Mouse (Mus musculus) neural tube, embryonic 11.5 days (tissue): Measurements from ENCODE around the gene Bcl2l14. TPM values are rescaled to one million over a fixed set of nuclear protein-coding genes. Genes with fewer than 3 reads are reported as not detected.

ENCODE experiments used
- ATAC-seq: fragments of 200-750 bp; cut with Nextera tagmentation; 2 replicates; pipeline ENCODE4 v1.8.0; 2017; ENCODE audit warnings: moderate number of reproducible peaks, mild to moderate bottlenecking, moderate TSS enrichment, moderate library complexity; ENCODE audit not compliant: insufficient read depth, low FRiP score, low TSS enrichment
- DNase-seq: peaks from one replicate; pipeline ENCODE4 v3.0.0-alpha.2; 2015; ENCODE audit warnings: low spot score
- H3K27ac ChIP-seq: fragments of 300-500 bp; sonication (generic); 2 replicates; pipeline ENCODE4 v1.5.1; 2014; ENCODE audit warnings: low read depth, mild to moderate bottlenecking, low read length
- H3K27me3 ChIP-seq: fragments of 300-500 bp; sonication (generic); 2 replicates; pipeline ENCODE4 v1.6.1; 2014; ENCODE audit warnings: mild to moderate bottlenecking, low read length, mixed read lengths; ENCODE audit not compliant: control insufficient read depth, insufficient read depth
- H3K36me3 ChIP-seq: fragments of 300-500 bp; sonication (generic); 2 replicates; pipeline ENCODE4 v1.6.1; 2014; ENCODE audit warnings: mild to moderate bottlenecking, low read length, moderate library complexity, mixed read lengths; ENCODE audit not compliant: control insufficient read depth, insufficient read depth
- H3K4me1 ChIP-seq: fragments of 300-500 bp; sonication (generic); 2 replicates; pipeline ENCODE4 v1.6.1; 2014; ENCODE audit warnings: low read length, mixed read lengths; ENCODE audit not compliant: control insufficient read depth, insufficient read depth
- H3K4me2 ChIP-seq: fragments of 300-500 bp; sonication (generic); 2 replicates; pipeline ENCODE4 v1.6.1; 2014; ENCODE audit warnings: low read depth, mild to moderate bottlenecking, moderate library complexity
- H3K4me3 ChIP-seq: fragments of 300-500 bp; sonication (generic); 2 replicates; pipeline ENCODE4 v1.5.1; 2014; ENCODE audit warnings: low read depth, low read length
- H3K9ac ChIP-seq: fragments of 300-500 bp; sonication (generic); 2 replicates; pipeline ENCODE4 v1.6.1; 2014; ENCODE audit warnings: mild to moderate bottlenecking, low read length
- H3K9me3 ChIP-seq: fragments of 300-500 bp; sonication (generic); 2 replicates; pipeline ENCODE4 v1.6.1; 2016; ENCODE audit warnings: low read length; ENCODE audit not compliant: control insufficient read depth
- WGBS: fragments of 180-500 bp; shearing (Covaris S2); extraction: QIAGEN DNeasy Blood & Tissue Kit; methylation state at CpG from one replicate; pipeline ENCODE4 v1.1.7; 2014; 5-methylcytosine and 5-hydroxymethylcytosine counted together
- polyA plus RNA-seq: library from polyadenylated mRNA; unstranded; fragments of >200 nt; fragmentation: Nextera tagmentation; extraction: Ambion mirVana; gene quantifications from 2 replicates; pipeline ENCODE4 v1.2.1, GENCODE M21; 2014

Bcl2l14 gene
- polyA plus RNA-seq, 1 experiment from 2014 or later: not detected

- H3K36me3 ChIP-seq: no peaks in the 10 kb centered on the region
- ATAC-seq: no peak; the same call in 1 of the 2 replicates
- H3K27ac ChIP-seq: no peak overlapping the region
- no peak overlapping the region for H3K4me2 ChIP-seq
- no peaks in the 10 kb centered on the region for H3K9me3 ChIP-seq
- H3K4me3 ChIP-seq: no peak overlapping the region
- H3K27me3 ChIP-seq: no peaks in the 10 kb centered on the region
- no peak overlapping the region for H3K9ac ChIP-seq
- DNase-seq: peak; percentile 82
- no peaks in the 10 kb centered on the region for H3K4me1 ChIP-seq
- WGBS: 21% methylated on average over 11 of the region's 11 CpGs
Measured at GRCm38 (mm10) chr6:134389248-134389891, 6.7 kb upstream of the Bcl2l14 start.

DNA sequence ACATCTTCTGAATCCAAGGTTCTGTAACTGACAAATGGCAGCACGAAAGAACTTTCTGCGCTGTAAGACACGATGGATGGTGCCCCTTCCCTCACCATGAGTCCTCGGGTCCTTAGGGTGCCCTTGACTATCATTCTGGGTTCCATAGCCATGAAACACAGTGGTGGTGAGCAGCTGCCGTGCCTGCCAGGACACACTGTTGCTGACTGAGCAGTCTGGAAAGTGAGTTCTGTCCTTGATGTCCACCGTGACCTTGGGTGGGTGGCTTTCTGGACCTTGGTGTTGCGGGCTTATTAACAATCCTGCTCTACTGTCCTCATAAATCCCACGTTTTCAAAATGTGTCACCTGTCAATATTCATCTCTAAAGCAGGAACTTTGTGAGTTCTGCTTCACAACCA lies 6.2 kb upstream of the Bcl2l14 start:
- H3K9me3 ChIP-seq: no peaks in the 10 kb centered on the region
- no peak overlapping the region for H3K4me2 ChIP-seq
- H3K27ac ChIP-seq: no peak overlapping the region
- H3K4me3 ChIP-seq: no peak overlapping the region
- ATAC-seq (no peak), DNase-seq (no peak)
- no peaks in the 10 kb centered on the region for H3K4me1 ChIP-seq
- H3K36me3 ChIP-seq: no peaks in the 10 kb centered on the region
- WGBS: 72% methylated on average over 8 of the region's 8 CpGs
- no peaks in the 10 kb centered on the region for H3K27me3 ChIP-seq
- H3K9ac ChIP-seq: no peak overlapping the region

- DNase-seq (no peak), ATAC-seq (no peak)
- Histone ChIP-seq H3K9me3 (no peaks in the 10 kb centered on the region), H3K36me3 (no peaks in the 10 kb centered on the region), H3K9ac (no peak overlapping the region), H3K4me2 (no peak overlapping the region), H3K27me3 (no peaks in the 10 kb centered on the region), H3K4me1 (no peaks in the 10 kb centered on the region), H3K4me3 (no peak overlapping the region), H3K27ac (no peak overlapping the region)
- 87% methylated on average over 2 of the region's 2 CpGs for WGBS
Measured at GRCm38 (mm10) chr6:134390837-134391236, 5.3 kb upstream of the Bcl2l14 start.

GRCm38 (mm10) chr6:134402914-134403683 lies 7.0 kb downstream of the Bcl2l14 start:
- WGBS: 43% methylated on average over 16 of the region's 16 CpGs

DNA sequence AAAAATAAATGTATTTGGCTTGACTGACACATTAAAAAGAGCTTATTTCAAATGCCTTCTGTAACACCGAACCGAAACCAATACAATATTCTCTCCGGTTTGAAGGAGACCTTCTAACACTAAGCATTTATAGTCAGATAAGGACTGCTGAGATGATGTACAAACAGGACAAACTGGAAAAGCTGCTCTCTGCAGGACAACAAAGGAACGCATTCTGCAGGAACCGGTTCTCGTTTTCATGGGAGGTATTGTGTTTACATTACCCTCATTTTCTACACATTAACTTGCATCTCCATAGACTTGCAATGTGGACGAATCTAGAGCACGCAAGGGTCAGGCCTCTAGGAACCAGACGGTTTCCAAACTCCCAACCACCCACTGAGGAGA lies 7.6 kb downstream of the Bcl2l14 start:
- H3K27ac ChIP-seq: no peak overlapping the region
- no peak overlapping the region for H3K4me2 ChIP-seq
- no peaks in the 10 kb centered on the region for H3K4me1 ChIP-seq
- ATAC-seq (no peak), DNase-seq (no peak)
- no peak overlapping the region for H3K9ac ChIP-seq
- 92% methylated on average over 9 of the region's 9 CpGs for WGBS
- no peak overlapping the region for H3K4me3 ChIP-seq
- no peaks in the 10 kb centered on the region for H3K9me3 ChIP-seq
- H3K27me3 ChIP-seq: no peaks in the 10 kb centered on the region
- H3K36me3 ChIP-seq: no peaks in the 10 kb centered on the region

More at GRCm38 (mm10) chr6:134402914-134403683, 7.0 kb downstream of the Bcl2l14 start:
- no peak overlapping the region for H3K4me2 ChIP-seq
- no peaks in the 10 kb centered on the region for H3K36me3 ChIP-seq
- no peaks in the 10 kb centered on the region for H3K4me1 ChIP-seq
- H3K4me3 ChIP-seq: no peak overlapping the region
- H3K9me3 ChIP-seq: no peaks in the 10 kb centered on the region
- ATAC-seq (no peak), DNase-seq (peak; percentile 77)
- no peak overlapping the region for H3K9ac ChIP-seq
- no peak overlapping the region for H3K27ac ChIP-seq
- H3K27me3 ChIP-seq: no peaks in the 10 kb centered on the region

DNA sequence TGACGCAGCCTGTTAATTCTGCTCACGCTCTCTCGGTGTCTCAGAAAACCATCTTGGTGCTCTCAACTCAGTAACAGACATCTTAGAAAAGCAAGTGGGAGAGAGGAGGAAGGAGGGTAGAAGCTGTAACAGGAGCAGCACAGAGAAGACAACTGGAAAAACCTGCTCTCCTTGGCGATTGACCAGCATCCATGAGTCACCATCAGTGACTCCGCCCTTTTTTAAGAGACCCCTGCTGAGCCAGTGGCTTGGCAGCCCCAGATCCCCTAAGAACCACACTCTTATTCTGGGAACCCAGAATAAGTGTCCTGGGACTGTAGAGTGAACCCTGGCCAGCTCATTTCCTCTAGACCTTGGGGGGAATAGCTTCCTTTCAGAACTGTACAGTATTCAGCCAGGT lies 11.1 kb downstream of the Bcl2l14 start:
- H3K27ac ChIP-seq: no peak overlapping the region
- WGBS: 68% methylated on average over 5 of the region's 5 CpGs

GRCm38 (mm10) chr6:134413706-134414531 lies 17.8 kb downstream of the Bcl2l14 start:
- DNase-seq: no peak
- WGBS: 62% methylated on average over 18 of the region's 18 CpGs
- Histone ChIP-seq H3K9me3 (no peaks in the 10 kb centered on the region), H3K4me2 (no peak overlapping the region), H3K4me3 (no peak overlapping the region), H3K36me3 (no peaks in the 10 kb centered on the region), H3K27me3 (no peaks in the 10 kb centered on the region), H3K4me1 (no peaks in the 10 kb centered on the region), H3K27ac (no peak overlapping the region), H3K9ac (no peak overlapping the region)
- ATAC-seq: no peak

More for the DNA sequence above, 11.1 kb downstream of the Bcl2l14 start:
- Histone ChIP-seq H3K36me3 (no peaks in the 10 kb centered on the region), H3K4me2 (no peak overlapping the region), H3K9ac (no peak overlapping the region), H3K4me1 (no peaks in the 10 kb centered on the region), H3K4me3 (no peak overlapping the region), H3K27me3 (no peaks in the 10 kb centered on the region), H3K9me3 (no peaks in the 10 kb centered on the region)
- no peak for DNase-seq
- ATAC-seq: no peak

DNA sequence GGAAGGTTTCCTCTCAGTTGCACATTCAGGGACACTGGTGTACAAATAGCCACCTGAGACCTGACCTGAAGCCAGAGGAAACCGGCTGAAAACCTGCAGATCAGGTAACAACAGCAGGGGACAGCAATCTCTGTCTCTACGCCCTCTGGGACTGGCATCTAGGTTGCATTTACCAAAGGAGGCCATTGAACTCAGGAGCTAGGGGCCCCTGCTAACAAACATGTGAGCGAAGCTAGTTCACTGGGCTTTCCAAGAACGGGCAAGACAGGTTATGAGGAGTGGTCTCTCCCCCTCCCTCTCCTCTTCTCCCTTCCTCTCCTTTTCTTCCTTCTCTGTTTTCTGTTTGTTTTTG lies 18.4 kb downstream of the Bcl2l14 start:
- WGBS: 65% methylated on average over 4 of the region's 4 CpGs
- H3K36me3 ChIP-seq: no peaks in the 10 kb centered on the region

More for the DNA sequence above, 18.4 kb downstream of the Bcl2l14 start:
- Histone ChIP-seq H3K9ac (no peak overlapping the region), H3K4me2 (no peak overlapping the region), H3K9me3 (no peaks in the 10 kb centered on the region), H3K27ac (no peak overlapping the region), H3K27me3 (no peaks in the 10 kb centered on the region), H3K4me3 (no peak overlapping the region), H3K4me1 (no peaks in the 10 kb centered on the region)
- DNase-seq (no peak), ATAC-seq (no peak)
